26 mouse cellular contexts compared by ENCODE assay signal in the genomic region with DNA sequence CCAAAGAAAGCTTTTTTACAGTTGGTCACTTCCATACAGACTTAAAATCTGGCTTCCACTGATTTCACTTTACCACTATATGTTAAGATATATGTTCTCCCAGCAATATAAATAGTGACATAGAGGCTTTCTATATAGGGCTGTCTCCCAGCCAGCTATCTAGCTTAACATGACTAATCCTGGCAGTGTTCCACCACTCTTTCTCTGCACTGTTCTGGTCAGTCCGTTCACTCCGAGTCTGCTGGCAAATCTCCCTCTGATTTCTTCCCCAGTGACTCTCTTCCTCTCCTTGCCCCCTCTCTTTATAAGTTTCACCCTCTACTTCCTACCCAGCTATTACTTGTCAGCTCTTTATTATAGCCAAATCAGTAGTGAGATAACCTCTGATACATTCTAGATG. TPM values are rescaled to one million over a fixed set of nuclear protein-coding genes. Genes with fewer than 3 reads are reported as not detected.
DNase-seq lines count a peak whose midpoint lies in the region; ATAC-seq and TF ChIP-seq lines count a peak whose summit lies in the region.
"Had no signal": no experiment of that assay in that cellular context is flagged by ENCODE, and none has a peak within 500 bp of the region (broad histone marks: within the 10 kb centered on the region; RNA-seq: fewer than 3 reads in every experiment).

No protein-coding gene starts in this region.

- H3K9me3 ChIP-seq in midbrain, postnatal 0 days (ENCODE audit: low read length) = no peaks in the 10 kb centered on the region
- H3K9me3 ChIP-seq in midbrain, embryonic 13.5 days = no peaks in the 10 kb centered on the region
- no peaks in the 10 kb centered on the region for H3K9me3 ChIP-seq in forebrain, embryonic 14.5 days (replicated peaks; ENCODE audit: control insufficient read depth, low read length)
- no peaks in the 10 kb centered on the region for H3K9me3 ChIP-seq in hindbrain, embryonic 14.5 days (ENCODE audit: control insufficient read depth, low read length)
- H3K9me3 ChIP-seq: forebrain, embryonic 13.5 days; heart, embryonic 15.5 days; limb, embryonic 13.5 days; liver, embryonic 13.5 days; neural tube, embryonic 15.5 days; stomach, embryonic 15.5 days had no signal

- intact Hi-C loops in heart, postnatal 10 days (cut with DNase I) = no loop called here
- intact Hi-C loops in heart, adult 2 months (cut with DNase I) = loop anchor here (5.0 kb wide), 1 partner anchor 44 kb away; no protein-coding TSS in a partner anchor

- no peak for TF ChIP-seq CTCF in heart, adult 2 months (IDR thresholded peaks at IDR 0.05)
- no peak for TF ChIP-seq CTCF in midbrain, postnatal 0 days (IDR thresholded peaks at IDR 0.05)

- TF ChIP-seq POLR2A in heart, adult 2 months (IDR thresholded peaks at IDR 0.05; ENCODE audit: insufficient read depth, low read depth, low read length) = no peak

- H3K9ac ChIP-seq in heart, adult 2 months (ENCODE audit: low read depth, low read length) = no peak overlapping the region
- H3K9ac ChIP-seq in midbrain, postnatal 0 days (replicated peaks; ENCODE audit: low read length, poor library complexity, severe bottlenecking) = no peak overlapping the region
- no peak overlapping the region for H3K9ac ChIP-seq in midbrain, embryonic 13.5 days (replicated peaks)
- H3K9ac ChIP-seq in forebrain, embryonic 14.5 days (ENCODE audit: low read length) = no peak overlapping the region
- no peak overlapping the region for H3K9ac ChIP-seq in hindbrain, embryonic 14.5 days
- H3K9ac ChIP-seq: forebrain, embryonic 13.5 days; heart, embryonic 15.5 days; limb, embryonic 13.5 days; liver, embryonic 13.5 days; neural tube, embryonic 15.5 days; stomach, embryonic 15.5 days had no signal

- no peaks in the 10 kb centered on the region for H3K27me3 ChIP-seq in heart, adult 2 months (ENCODE audit: control insufficient read depth, insufficient read depth, low read length)
- no peaks in the 10 kb centered on the region for H3K27me3 ChIP-seq in midbrain, postnatal 0 days (ENCODE audit: insufficient read depth, low read length)
- no peaks in the 10 kb centered on the region for H3K27me3 ChIP-seq in midbrain, embryonic 13.5 days
- no peaks in the 10 kb centered on the region for H3K27me3 ChIP-seq in forebrain, embryonic 14.5 days (replicated peaks; ENCODE audit: control insufficient read depth, insufficient read depth, low read length)
- H3K27me3 ChIP-seq in hindbrain, embryonic 14.5 days (ENCODE audit: control insufficient read depth, insufficient read depth, low read length) = no peaks in the 10 kb centered on the region
- H3K27me3 ChIP-seq: forebrain, embryonic 13.5 days; heart, embryonic 15.5 days; limb, embryonic 13.5 days; liver, embryonic 13.5 days; neural tube, embryonic 15.5 days; stomach, embryonic 15.5 days had no signal

- peak; percentile 39 for DNase-seq in adrenal gland, postnatal 14 days
- DNase-seq in adrenal gland, postnatal 25 days = no peak
- peak; percentile 11 to 23 for DNase-seq in heart, postnatal 10 days
- DNase-seq in heart, adult 2 months = no peak
- DNase-seq in midbrain, postnatal 0 days (ENCODE audit: low spot score) = peak; percentile 7
- DNase-seq in forebrain, embryonic 14.5 days (ENCODE audit: low spot score) = no peak
- no peak for DNase-seq in hindbrain, embryonic 14.5 days (ENCODE audit: low spot score)
- DNase-seq: cerebellum, adult 11 months; kidney, adult 18-20 months; kidney, postnatal 4 days; liver, embryonic 13.5 days; lung, adult 2 months; right cerebral cortex, adult 18-20 months; right cerebral cortex, postnatal 4 days; thymus, adult 18-20 months; thymus, postnatal 36 days had no signal

- no peaks in the 10 kb centered on the region for H3K36me3 ChIP-seq in heart, adult 2 months (ENCODE audit: control insufficient read depth, insufficient read depth, low read length)
- H3K36me3 ChIP-seq in midbrain, postnatal 0 days (ENCODE audit: insufficient read depth, low read length) = no peaks in the 10 kb centered on the region
- no peaks in the 10 kb centered on the region for H3K36me3 ChIP-seq in midbrain, embryonic 13.5 days
- H3K36me3 ChIP-seq in forebrain, embryonic 14.5 days (ENCODE audit: control insufficient read depth, insufficient read depth, low read length) = no peaks in the 10 kb centered on the region
- no peaks in the 10 kb centered on the region for H3K36me3 ChIP-seq in hindbrain, embryonic 14.5 days (replicated peaks; ENCODE audit: control insufficient read depth, insufficient read depth)
- H3K36me3 ChIP-seq: heart, embryonic 15.5 days; limb, embryonic 13.5 days; neural tube, embryonic 15.5 days; stomach, embryonic 15.5 days had no signal

- TF ChIP-seq EP300 in heart, adult 2 months (IDR thresholded peaks at IDR 0.05; ENCODE audit: insufficient read depth, low read depth, low read length) = no peak

- H3K79me2 ChIP-seq in heart, adult 2 months (replicated peaks; ENCODE audit: control insufficient read depth, insufficient read depth, low read length) = no peaks in the 10 kb centered on the region; the same call in 1 of the 2 replicates

- ATAC-seq in midbrain, postnatal 0 days (ENCODE audit: low FRiP score) = no peak
- no peak for ATAC-seq in midbrain, embryonic 13.5 days
- ATAC-seq in forebrain, embryonic 14.5 days = no peak
- no peak for ATAC-seq in hindbrain, embryonic 14.5 days (ENCODE audit: low FRiP score)
- ATAC-seq: activated CD4-positive, CD25-positive, alpha-beta regulatory T cell, adult 4 months; forebrain, embryonic 13.5 days; inflammation-experienced regulatory T-cells, adult 6 months; midbrain, embryonic 16.5 days had no signal

- no peak overlapping the region for H3K4me3 ChIP-seq in heart, adult 2 months
- H3K4me3 ChIP-seq in midbrain, postnatal 0 days (ENCODE audit: low read depth, low read length) = no peak overlapping the region
- no peak overlapping the region for H3K4me3 ChIP-seq in midbrain, embryonic 13.5 days (replicated peaks)
- no peak overlapping the region for H3K4me3 ChIP-seq in forebrain, embryonic 14.5 days (ENCODE audit: low read depth, low read length)
- H3K4me3 ChIP-seq in hindbrain, embryonic 14.5 days (replicated peaks; ENCODE audit: low read length) = no peak overlapping the region
- H3K4me3 ChIP-seq: forebrain, embryonic 13.5 days; heart, embryonic 15.5 days; limb, embryonic 13.5 days; liver, embryonic 13.5 days; neural tube, embryonic 15.5 days; stomach, embryonic 15.5 days had no signal

- H3K4me1 ChIP-seq in heart, adult 2 months (ENCODE audit: control insufficient read depth, insufficient read depth, low read length) = no peaks in the 10 kb centered on the region; the same call in 1 of the 2 replicates
- no peaks in the 10 kb centered on the region for H3K4me1 ChIP-seq in midbrain, postnatal 0 days (ENCODE audit: insufficient read depth, low read length)
- H3K4me1 ChIP-seq in midbrain, embryonic 13.5 days (replicated peaks) = no peaks in the 10 kb centered on the region
- no peaks in the 10 kb centered on the region for H3K4me1 ChIP-seq in forebrain, embryonic 14.5 days (ENCODE audit: control insufficient read depth, insufficient read depth, low read length)
- no peaks in the 10 kb centered on the region for H3K4me1 ChIP-seq in hindbrain, embryonic 14.5 days (replicated peaks; ENCODE audit: control insufficient read depth, insufficient read depth, low read length)
- H3K4me1 ChIP-seq: forebrain, embryonic 13.5 days; limb, embryonic 13.5 days; neural tube, embryonic 15.5 days; stomach, embryonic 15.5 days had no signal

- WGBS in heart, adult 2 months = 15% methylated on average over 2 of the region's 2 CpGs
- 62% methylated on average over 2 of the region's 2 CpGs for WGBS in midbrain, postnatal 0 days
- 88% methylated on average over 2 of the region's 2 CpGs for WGBS in midbrain, embryonic 13.5 days
- 55% methylated on average over 2 of the region's 2 CpGs for WGBS in forebrain, embryonic 14.5 days
- WGBS in hindbrain, embryonic 14.5 days = 48% methylated on average over 2 of the region's 2 CpGs

- H3K4me2 ChIP-seq in midbrain, postnatal 0 days (ENCODE audit: low read depth, low read length, poor library complexity, severe bottlenecking) = no peak overlapping the region
- no peak overlapping the region for H3K4me2 ChIP-seq in midbrain, embryonic 13.5 days (replicated peaks)
- no peak overlapping the region for H3K4me2 ChIP-seq in forebrain, embryonic 14.5 days (ENCODE audit: low read length)
- H3K4me2 ChIP-seq in hindbrain, embryonic 14.5 days (replicated peaks) = no peak overlapping the region
- H3K4me2 ChIP-seq: forebrain, embryonic 13.5 days; heart, embryonic 15.5 days; limb, embryonic 13.5 days; liver, embryonic 13.5 days; neural tube, embryonic 15.5 days; stomach, embryonic 15.5 days had no signal

- H3K27ac ChIP-seq in heart, adult 2 months = no peak overlapping the region
- no peak overlapping the region for H3K27ac ChIP-seq in midbrain, postnatal 0 days (ENCODE audit: low read depth, low read length)
- H3K27ac ChIP-seq in midbrain, embryonic 13.5 days = no peak overlapping the region
- H3K27ac ChIP-seq in forebrain, embryonic 14.5 days (ENCODE audit: low read depth, low read length) = no peak overlapping the region
- H3K27ac ChIP-seq in hindbrain, embryonic 14.5 days = no peak overlapping the region
- H3K27ac ChIP-seq: forebrain, embryonic 13.5 days; heart, embryonic 15.5 days; limb, embryonic 13.5 days; liver, embryonic 13.5 days; macrophage; neural tube, embryonic 15.5 days; stomach, embryonic 15.5 days had no signal

RNA-seq across cellular contexts. Expression of a gene that starts 47.4 kb away (rescaled TPM):
- total RNA-seq in adrenal gland, postnatal 14 days (2021) = 0.22 and 0.49 TPM in 2 replicates
- total RNA-seq in adrenal gland, postnatal 25 days (2021) = 0.33 TPM in 1 of 2 replicates, not detected in the other
- under 1 TPM; 0.22 to 0.48 TPM for total RNA-seq in heart, postnatal 10 days (2021)
- total RNA-seq in heart, adult 2 months (2021) = under 1 TPM; 0.11 to 0.13 TPM
- 0.18 and 0.37 TPM in 2 replicates for polyA plus RNA-seq in heart, adult 2 months (2012; rRNA removed)
- total RNA-seq in midbrain, postnatal 0 days (2014; rRNA removed) = 51.6 and 73.9 TPM in 2 replicates
- 35.8 and 42.9 TPM in 2 replicates for polyA plus RNA-seq in midbrain, postnatal 0 days (2015; fragmentation: Nextera tagmentation; extraction: Ambion mirVana)
- polyA plus RNA-seq in midbrain, embryonic 13.5 days (2015; fragmentation: Nextera tagmentation; extraction: Ambion mirVana) = 3.8 and 4.2 TPM in 2 replicates
- polyA plus RNA-seq in forebrain, embryonic 14.5 days (2014; fragmentation: Nextera tagmentation; extraction: Ambion mirVana) = 2.0 and 3.0 TPM in 2 replicates
- polyA plus RNA-seq in hindbrain, embryonic 14.5 days (2014; fragmentation: Nextera tagmentation; extraction: Ambion mirVana) = 17.8 and 22.1 TPM in 2 replicates

RNA-seq across cellular contexts. Expression of a gene that starts 59.8 kb away (rescaled TPM):
- 16.3 and 20.4 TPM in 2 replicates for total RNA-seq in adrenal gland, postnatal 14 days (2021)
- 11.3 and 12.9 TPM in 2 replicates for total RNA-seq in adrenal gland, postnatal 25 days (2021)
- total RNA-seq in heart, postnatal 10 days (2021) = 10 to 100 TPM; 10.1 to 18.8 TPM
- 10 to 100 TPM; 12.9 to 17.4 TPM for total RNA-seq in heart, adult 2 months (2021)
- polyA plus RNA-seq in heart, adult 2 months (2012; rRNA removed) = 7.0 and 9.5 TPM in 2 replicates
- total RNA-seq in midbrain, postnatal 0 days (2014; rRNA removed) = 6.0 and 11.1 TPM in 2 replicates
- polyA plus RNA-seq in midbrain, postnatal 0 days (2015; fragmentation: Nextera tagmentation; extraction: Ambion mirVana) = 0.43 and 1.1 TPM in 2 replicates
- polyA plus RNA-seq in midbrain, embryonic 13.5 days (2015; fragmentation: Nextera tagmentation; extraction: Ambion mirVana) = 5.6 and 7.6 TPM in 2 replicates
- polyA plus RNA-seq in forebrain, embryonic 14.5 days (2014; fragmentation: Nextera tagmentation; extraction: Ambion mirVana) = 5.3 and 5.6 TPM in 2 replicates
- 3.7 and 4.7 TPM in 2 replicates for polyA plus RNA-seq in hindbrain, embryonic 14.5 days (2014; fragmentation: Nextera tagmentation; extraction: Ambion mirVana)
- polyA plus RNA-seq: macrophage had no signal

Comparison
In these comparisons a context has a peak if more than half of its experiments do, and no peak if none do; other contexts are left out.
1. DNase-seq: peak in adrenal gland, postnatal 14 days (single experiment), heart, postnatal 10 days (2 of 2) and midbrain, postnatal 0 days (single experiment); none in adrenal gland, postnatal 25 days (single experiment), heart, adult 2 months (0 of 2), forebrain, embryonic 14.5 days (single experiment) and hindbrain, embryonic 14.5 days (single experiment).
2. RNA of a gene that starts 47.4 kb away (total RNA-seq): 51.6 to 73.9 TPM in midbrain, postnatal 0 days; 0.22 to 0.48 TPM in heart, postnatal 10 days, 0.33 TPM in adrenal gland, postnatal 25 days, 0.22 to 0.49 TPM in adrenal gland, postnatal 14 days and 0.11 to 0.13 TPM in heart, adult 2 months; every median in the first group is over 10 times any median in the second.